Mouse (Mus musculus) adrenal gland, postnatal 36 days (tissue): ENCODE measurements around the gene Adgra3. TPM values are rescaled to one million over a fixed set of nuclear protein-coding genes. Genes with fewer than 3 reads are reported as not detected.
A peak's percentile ranks its signal among the peaks of the same experiment; 100 is the strongest.

ENCODE experiments used
- DNase-seq, 2 experiments: peaks; one replicate each; pipeline ENCODE4 v3.0.0; 2021; ENCODE audit warnings: mixed read lengths in 1 of 2
- long read RNA-seq, 2 experiments: library from polyadenylated mRNA; stranded (forward); transcript quantifications; one replicate each; pipeline ENCODE4 v2.0.0; 2021; ENCODE audit warnings: borderline sequencing depth in 2 of 2
- total RNA-seq, 2 experiments: library from RNA; stranded (reverse); gene quantifications; 2 replicates each; pipeline ENCODE4 v1.2.3; 2021

Adgra3 gene
- total RNA-seq: 10 to 100 TPM; 39.2 to 56.5 TPM
- long read RNA-seq, experiment 1, full-length matches to known transcripts: 34 of 43 reads
- long read RNA-seq, experiment 1, partial matches to known transcripts: 5 of 43 reads
- long read RNA-seq, experiment 1, other reads (novel, unspliced or antisense): 4 of 43 reads
- long read RNA-seq, experiment 2, full-length matches to known transcripts: 9 of 9 reads
- long read RNA-seq, experiment 2, partial matches to known transcripts: 0 of 9 reads
- long read RNA-seq, experiment 2, other reads (novel, unspliced or antisense): 0 of 9 reads

DNA sequence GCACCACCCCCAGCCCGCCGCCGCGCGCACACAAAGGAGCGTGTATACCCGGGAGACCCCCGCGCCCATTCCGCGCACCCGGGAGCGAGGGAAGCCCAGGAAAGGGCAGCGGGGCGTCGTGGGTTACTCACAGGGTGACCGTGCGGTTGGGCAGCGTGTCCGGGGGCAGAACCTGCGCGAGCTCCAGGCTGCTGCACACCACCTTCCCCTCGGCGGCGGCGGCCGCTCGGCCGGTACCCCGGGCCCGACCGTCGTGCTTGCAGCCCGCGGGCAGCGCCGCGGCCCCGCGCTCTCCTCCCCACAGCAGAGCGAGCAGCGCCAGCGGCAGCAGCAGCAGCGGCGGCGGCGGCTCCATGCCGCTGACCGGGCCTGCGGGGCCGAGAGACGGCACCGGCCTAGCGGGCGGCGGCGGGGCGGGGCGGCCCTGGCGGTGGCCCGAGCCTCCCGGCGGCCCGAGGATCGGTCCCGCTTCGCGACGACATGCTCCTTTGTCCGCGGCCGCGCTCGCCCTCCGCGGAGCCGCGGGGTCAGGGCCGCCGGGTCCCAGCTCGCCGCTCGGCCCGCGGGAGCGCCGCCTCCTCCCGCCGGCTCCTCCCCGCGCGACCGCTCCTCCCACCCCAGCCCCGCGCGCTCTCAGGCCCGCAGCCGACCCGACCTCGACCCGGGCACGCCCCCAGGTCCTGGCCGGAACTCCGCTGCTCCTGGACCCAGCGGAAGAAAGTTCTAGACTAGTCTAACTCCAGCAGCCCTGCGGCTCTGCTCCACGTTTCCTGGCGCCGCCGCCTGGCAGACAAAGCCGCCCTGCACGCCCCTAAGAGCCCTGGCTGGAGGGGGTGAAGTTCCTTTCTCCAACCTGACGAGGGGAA, at the start of gene Adgra3:
TSS of gene Adgra3 (minus strand) at position 586 of the 866 bp plus-strand sequence.
- peak; percentile 93 to 95 for DNase-seq

DNA sequence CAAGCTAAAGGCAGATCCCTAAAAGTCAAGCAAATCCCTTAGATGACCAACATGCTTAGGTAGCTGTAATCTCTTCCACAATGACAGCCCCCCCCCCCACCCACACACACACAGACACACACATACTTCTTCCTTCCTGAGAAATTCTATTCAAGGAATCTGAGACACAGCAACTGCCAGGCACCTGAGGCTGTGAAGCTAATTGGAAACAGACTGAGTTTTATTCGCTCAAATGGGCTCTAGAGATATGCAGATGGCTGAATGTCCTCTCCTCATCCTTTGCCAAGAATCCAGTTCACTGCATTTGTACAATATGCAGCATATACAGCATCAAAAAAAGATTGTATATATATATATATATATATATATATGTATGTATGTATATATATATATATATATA, 24.6 kb upstream of the Adgra3 start:
- no peak for DNase-seq

DNA sequence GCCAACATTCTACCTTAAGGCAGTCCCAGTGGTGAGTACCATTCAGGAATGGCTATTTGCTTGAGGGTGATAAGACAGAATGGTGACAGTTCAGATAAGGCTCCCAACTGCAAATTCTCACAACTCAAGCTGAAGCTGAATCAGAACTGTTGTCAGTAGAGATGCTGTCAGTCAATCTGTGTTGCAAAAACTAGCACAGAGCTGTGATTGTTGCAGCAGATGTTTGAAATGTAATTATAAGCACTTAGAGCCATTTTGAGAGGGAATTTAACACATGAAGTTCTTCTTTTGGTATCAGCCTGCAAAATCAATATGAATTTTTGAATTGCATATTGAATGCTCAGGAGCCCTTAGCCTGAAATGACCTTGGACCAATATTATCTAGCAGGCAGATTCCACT, 15.4 kb upstream of the Adgra3 start:
- DNase-seq: no peak

DNA sequence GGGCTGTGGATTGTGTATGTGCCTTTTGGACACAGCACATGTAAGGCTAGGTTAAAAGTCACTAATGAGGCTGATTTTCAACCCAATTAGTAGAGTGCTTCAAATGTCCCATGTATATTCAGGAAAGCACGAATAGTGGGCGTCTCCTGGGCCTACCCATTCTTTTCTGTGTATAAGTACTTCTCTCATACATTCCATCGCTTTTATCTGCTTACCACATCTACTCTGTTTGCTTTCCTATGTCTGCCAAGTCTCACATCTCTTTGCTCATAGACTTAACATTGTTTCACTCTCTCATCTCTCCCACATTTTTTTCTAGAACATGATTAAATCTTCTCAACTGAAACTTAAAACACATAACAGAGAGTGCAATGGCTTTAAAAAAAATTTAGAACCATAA, 5.4 kb upstream of the Adgra3 start:
- no peak for DNase-seq

DNA sequence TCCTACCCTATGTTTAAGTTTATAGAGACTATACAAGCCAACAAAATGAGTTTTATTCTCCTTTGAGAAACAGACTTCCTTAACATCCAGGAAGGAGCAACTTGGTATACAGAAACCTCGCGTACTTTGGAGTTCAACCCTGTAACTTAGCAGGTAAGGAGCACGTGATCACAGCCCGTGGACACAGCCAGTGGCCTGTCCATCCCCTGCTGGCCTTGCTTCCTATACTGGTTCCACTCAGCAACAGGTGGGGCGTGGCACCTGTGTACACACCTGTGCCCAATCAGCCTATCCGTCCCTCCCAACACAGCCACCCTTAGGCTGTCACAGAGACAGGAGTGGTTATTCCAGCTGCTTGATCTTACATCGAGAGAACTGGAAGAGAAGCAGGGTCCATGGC, 780 bp upstream of the Adgra3 start:
- DNase-seq: no peak

DNA sequence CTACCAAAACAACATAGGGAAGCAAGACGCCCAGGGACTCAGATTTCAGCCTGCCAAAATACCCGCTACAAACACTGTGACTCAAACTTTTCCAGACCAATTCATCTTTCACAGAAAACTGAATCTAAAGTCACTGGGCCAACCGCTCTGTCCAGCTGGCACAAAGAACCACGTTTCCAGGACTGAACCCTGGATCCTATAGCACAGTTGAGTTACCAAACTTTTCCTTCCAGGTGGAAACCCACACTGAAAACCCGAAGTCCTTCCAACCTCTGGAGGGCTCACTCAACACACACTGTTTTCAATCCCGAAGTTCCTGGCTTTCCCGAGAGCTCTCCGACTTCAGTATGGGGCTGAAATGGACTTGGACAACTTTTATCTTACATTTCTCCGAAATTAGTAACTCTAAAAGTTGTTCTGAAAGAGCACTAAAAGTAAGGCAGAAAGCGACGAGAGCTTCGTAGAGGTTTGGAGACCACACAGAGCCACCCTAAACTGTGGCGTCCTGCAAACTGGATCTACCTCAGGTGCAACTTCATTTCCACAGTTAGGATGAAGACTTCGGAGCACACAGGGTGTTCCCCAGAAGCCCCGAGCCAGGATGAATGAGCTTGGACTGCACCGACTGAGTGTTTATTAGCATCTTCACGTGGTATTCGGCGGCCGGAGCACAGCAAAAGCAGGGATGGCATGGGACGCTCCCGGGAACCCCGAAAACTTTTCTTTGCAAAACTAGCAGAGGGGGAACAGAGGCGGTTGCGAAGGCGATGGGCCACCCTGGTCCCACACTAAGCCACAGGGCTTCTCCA, 990 bp downstream of the Adgra3 start:
- peak; percentile 27 to 39 for DNase-seq

DNA sequence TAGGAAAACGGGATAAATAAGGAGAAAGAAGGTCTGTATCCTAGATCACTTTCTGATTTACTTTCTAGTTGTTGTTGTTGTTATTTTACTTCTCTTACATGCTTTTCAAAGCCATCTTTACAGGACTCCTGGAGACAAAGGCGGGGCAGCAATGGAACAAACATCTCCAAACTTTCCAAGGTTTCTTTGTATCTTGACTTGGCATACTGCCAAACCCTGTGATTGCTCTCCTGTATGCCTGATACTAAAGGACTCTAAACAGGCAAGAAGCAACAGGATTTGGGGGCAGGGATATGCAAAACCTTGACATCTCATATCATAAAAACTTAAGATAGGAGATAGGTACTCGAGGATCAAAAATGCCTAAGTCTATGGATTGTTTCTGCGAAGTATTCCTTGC, 6.3 kb downstream of the Adgra3 start:
- peak in 1 of 2 experiments; percentile 20 for DNase-seq

DNA sequence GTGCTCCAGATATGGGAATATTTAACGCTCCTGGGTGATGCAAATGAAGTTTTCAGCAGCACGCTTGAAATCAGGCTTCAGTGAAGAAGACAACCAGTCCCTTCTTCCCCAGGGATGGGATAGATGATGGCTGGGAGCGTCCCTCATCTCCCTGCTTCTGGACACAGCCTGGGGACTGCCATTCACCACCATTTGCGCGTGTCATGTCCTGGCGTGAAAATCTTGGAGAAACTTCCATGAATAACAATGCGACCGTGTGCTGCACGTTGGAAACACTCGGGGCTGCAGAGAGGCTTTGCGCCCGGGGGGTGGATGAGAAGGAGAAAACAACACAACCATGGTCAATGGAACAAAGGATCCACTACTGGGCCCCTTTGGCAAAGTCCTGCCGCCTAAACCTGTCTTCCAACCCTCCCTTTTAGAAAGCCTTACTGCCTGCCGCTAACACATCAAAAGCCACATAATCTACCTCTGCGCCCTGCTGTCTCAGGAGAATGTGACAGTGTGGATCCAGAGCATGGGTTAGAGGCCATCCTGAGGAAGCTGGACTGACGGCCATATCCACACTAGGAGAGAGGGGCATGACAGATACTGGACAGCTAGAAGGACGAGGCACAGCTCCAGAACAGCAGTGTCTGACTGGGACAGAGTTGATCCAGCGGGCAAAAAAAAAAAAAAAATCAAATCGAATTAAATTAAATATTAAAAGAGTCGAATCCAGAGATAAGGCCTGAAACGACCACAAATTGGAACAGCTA, 8.0 kb downstream of the Adgra3 start:
- no peak for DNase-seq

DNA sequence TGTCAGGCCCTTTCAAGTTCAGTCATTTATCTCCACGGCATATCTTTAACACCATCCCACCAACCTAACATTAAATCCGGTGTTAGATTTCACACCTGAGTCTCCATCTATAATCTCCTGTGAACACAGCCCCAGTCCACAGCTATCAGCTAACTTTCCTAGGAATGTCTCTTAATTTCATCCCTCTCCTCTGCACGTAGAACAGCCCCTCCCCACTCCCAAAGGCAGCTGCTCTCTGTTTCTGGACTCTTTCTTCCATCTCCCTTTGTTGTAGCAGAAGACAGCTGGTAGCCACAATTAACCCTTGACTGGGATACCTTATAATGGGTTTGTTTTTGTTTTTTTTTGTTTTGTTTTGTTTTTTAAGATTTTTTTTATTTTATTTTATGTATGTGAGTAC, 8.8 kb downstream of the Adgra3 start:
- no peak for DNase-seq

DNA sequence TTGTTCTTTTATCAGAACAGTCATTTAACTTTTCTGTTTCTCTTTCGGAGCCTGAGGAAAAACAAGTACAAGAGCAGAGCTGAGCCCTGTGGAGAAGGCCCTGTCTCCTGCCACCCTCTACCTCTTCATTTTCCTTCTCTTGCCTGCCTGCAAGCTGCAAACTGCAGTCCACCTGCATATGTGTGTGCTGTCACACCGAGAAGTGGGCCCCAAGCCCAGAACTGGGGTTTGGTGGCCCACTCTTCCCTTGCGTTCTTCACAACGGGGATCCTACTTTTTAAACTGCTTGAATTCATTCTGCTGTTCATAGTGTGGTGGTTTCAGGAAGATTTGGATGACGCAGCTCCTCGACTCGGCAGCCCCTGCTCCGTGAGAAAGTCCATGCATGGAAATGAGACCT, 9.3 kb downstream of the Adgra3 start:
- DNase-seq: no peak

DNA sequence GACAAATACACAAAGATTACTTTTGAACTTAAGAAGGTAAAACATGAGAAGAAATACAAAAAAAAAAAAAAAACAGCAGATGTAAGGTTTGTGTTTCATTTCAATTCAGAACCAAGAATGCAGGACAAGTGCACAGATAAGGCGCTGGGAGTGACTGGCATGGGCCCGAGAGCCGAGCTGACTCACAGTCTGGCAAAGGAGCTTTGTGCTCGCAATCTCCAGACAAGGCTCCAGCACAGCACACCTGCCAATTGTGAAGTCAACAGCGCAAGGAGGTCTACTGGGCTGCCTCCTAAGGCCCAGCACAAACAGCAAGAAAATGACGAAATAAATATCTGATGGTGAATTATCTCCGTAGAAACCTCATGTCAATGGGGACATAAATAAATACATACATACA, 9.8 kb downstream of the Adgra3 start:
- DNase-seq: peak; percentile 69 to 71

DNA sequence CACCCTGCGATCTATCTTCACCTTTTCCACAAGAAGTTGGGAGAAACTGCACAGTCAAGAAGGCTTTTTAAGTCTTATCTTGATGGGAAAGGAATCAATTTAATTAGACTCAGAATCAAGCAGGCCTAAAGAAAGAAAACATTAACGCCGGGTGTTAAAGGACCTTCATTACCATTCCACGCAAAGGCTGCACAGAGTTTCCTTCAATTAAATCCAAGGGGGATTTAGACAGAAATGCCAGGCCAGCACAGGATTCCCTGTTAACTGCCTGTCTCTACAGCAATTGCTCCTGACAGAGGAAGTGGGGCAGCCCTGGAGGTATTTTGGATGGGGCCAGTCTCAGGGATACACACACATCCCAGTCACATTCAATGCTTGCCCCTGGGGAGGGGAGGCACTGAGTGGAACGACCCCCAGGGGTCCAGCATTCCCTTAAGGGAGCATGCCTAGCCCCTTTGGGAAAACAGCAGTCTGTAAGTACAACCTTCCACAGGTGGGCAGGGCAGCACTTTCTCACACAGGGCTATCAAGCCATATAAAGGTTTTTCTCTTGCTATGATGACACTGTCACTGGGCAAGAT, 10.4 kb downstream of the Adgra3 start:
- DNase-seq: no peak

DNA sequence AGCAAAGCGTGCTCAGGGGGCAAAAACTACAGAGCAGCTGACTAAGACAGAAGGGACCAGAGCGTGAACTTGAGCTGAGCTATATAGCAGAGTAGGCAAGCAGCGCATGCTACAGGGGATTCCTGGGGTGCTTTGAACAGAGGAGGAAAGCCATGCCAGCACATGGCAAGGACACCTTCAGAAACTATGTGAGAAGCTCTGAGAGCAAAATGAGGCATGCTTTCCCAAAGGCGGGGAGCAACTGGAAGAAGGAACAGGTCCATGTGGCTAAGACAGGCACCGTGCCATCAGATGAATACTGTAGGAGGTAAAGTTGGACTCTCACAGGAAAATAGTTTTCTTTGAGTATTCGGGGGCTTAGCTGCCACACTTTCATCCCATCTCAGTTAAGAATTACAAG, 13.6 kb downstream of the Adgra3 start:
- DNase-seq: no peak

DNA sequence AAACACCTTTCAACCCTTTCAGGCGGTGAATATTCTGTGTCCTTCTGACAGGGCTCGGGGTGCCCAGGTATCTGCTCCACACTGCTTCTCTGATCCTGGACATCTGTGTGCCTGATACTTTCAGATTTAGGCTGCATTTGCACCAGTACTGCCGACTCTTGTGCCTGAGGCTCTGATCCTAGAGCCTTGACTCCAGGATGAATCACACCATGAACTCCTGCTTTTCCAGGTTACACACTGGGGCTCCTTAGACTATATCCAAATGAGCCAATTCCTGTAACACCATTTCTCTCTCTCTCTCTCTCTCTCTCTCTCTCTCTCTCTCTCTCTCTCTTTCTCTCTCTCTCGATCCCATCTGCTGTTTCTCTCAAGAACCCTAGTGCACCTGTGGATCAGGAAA, 15.1 kb downstream of the Adgra3 start:
- DNase-seq: no peak

DNA sequence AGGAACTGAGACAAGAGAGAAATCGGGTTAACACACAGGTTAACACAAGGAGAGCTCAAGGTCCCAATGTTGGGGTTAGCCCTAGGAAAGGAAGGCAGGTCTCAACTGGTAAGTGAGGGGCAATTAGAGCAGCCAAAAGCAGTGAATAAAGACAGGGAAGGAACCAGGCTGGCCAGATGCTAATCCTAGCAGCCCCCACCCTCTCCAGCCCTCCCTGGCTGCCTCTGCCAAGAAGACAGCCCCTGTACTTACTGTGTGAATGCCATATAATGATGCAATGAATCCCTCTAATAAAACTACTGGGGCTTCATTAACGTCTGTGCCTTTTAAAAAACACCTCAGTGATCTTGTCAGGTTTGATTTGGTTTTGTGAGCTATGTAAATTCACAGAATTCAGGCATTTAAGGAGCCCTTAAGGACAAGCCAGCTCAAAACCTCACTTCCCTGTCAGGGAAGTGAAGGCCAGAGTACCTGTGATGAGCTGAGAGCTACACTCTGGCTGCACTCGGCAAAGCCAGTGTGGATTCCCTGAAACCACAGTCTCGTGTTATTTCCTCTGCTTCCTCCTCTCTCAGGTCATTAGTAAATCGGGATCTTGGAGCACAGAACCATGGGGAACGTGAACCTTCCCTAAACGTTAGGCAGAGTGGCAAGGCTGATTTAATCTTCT, 16.4 kb downstream of the Adgra3 start:
- no peak for DNase-seq

DNA sequence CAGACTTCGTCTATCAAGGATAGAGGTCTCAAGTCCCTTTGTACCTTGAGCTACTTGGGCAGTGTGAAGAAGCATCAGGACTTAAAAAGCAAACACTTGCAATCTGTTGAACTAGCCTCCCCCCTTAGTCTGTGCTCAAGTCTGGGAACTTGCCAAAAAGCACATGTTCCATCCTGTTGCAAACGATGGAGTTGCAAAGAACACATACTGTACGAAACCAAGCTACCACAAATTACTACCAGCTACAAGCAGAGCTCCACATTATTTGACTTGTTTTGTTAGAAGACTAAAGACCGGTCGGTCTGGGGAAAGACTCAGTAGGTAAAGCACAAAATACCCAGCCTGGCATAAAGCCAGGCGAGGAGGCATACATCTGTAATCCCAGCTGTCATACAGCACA, 19.3 kb downstream of the Adgra3 start:
- DNase-seq: no peak

DNA sequence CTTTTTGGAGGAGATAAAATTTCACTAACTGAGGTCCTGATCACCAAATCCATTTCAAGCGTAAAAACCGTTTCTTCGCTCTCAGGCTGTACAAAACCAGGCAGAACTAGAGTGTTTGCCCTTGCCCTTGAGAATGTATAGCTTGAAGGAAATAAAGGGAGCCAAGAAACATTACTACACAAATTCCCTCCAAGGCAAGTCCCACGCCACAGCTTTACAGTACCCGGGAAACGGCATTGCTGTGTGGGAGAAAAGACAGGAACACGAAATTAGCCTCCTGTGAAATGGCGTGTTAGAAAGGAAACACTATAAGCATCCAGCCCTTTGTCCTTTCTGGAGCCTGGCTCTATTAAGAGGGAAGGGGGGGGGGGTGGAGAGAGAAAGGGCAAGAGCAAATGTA, 21.1 kb downstream of the Adgra3 start:
- DNase-seq: no peak

DNA sequence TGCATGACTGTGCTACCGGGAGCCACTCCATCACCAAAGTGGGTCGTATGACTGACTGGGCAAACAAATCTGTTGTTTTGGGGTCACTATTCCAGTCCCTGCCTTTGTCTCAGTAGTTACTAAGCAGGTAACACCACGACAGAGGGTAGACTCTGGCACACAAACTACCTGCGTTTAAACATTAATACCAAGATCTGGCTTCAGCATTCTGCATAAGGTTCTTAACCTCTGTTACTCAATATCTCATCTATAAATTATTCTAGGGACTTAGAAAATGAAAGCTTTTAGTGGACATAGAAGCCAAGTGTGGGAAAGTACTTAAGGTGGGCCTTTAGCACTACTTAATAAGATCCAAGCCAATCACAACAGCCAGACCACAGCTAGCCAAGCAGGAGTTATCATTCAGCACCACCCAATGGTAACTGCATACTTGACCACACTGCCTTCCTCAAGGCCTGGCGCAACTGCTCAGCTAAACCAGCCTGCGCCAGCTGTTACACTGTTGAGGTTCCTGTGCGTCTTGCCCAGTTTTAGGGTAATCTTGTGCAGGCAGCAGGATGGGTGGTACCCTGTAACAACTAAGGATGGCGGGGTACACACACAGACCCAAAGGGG, 23.8 kb downstream of the Adgra3 start:
- no peak for DNase-seq

DNA sequence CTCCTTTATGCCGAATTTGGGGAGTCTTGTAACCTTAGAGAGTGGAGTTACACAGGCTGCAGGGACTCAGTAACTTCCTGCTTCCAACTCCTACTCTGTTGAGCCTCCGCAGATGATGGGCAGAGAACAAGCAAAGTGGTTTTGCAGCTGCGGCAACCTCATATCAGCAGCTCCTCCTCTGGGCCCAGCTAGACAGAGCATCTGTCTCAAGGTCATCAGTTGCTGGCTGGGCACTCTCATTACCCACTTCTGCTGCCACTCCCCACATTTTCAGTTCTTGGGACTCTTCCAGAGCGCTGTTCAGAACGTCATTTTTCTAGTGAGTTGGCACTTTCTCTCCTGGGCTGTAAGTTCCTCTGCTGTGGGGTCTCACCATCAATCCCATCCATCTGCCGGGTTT, 24.6 kb downstream of the Adgra3 start:
- DNase-seq: peak; percentile 25 to 45

DNA sequence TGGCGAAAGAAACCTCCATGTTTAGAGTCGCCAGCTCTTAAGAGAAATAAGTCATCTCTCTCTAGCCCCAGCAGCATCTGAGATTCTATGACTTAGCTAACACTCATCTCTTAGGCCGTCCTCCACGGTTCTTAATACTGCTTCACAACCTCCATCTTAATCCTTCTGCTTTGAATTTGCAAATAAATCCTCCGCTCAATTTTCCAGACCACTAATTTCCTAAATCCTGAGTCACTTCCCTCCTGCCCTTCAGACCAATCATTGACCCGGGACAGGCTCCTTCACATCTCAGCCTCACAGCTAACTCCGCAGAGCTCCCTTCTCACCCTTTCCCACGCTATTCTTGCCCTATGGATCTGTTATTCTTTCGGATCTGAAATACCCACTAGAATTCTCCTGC, 25.1 kb downstream of the Adgra3 start:
- no peak for DNase-seq

DNA sequence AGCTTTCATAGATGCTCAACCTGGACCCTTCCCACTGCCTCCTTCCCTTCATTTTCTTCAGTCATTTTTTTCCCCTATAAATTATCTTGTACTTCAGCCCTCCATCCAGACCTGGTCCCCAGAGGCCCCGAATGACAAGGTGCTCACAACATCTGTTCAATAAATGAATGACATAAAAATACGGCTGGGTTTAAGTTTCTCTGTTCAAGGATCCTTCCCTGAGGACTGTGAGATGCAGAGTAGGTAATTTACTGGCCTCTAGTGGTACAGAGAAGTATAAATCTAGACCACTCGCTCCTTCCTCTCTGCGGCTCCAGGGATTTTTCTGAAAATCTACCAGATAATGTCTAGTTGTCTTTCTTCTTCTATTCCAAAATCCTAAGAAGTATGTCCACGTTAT, 26.5 kb downstream of the Adgra3 start:
- no peak for DNase-seq
